Mouse (Mus musculus): ENCODE measurements at regions not wholly inside any gene's neighbourhood (a gene's known extent, or its start where the extent isn't known, plus 50 kb on each side); places are given as distances from the start of the nearest gene placed in this dataset.
A peak's percentile ranks its signal among the peaks of the same experiment; 100 is the strongest.

DNA sequence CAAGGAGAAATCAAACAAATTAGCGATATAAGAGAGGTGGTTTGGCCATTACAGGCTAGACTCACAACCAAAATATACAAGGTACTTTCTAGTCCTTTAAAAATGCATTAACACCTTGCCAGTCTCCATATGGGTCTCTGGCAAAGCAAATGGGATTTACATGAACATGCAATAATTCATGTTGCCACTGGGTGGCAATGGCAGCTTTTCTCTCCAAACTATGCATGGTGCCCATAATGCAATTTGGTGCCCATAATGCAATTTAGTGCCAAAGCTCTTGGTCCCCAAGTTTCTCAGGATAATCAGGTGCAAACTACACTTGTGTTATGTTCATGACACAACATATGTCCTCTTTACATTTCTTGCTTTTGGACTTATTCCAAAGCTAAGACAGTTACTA, 1126.9 kb upstream of the 4930412O13Rik start:
- peak; percentile 89 for TF ChIP-seq RAD21 (IDR thresholded peaks at IDR 0.05; ENCODE audit: low read depth, low read length)
- no peak for TF ChIP-seq POLR2A (IDR thresholded peaks at IDR 0.05; ENCODE audit: low read depth, low read length)
- TF ChIP-seq TBP (conservative IDR thresholded peaks at IDR 0.05; ENCODE audit: low read depth, low read length), result no peak
- 0 out of 2 replicates have a peak, but pooled peaks have one; percentile 15 for TF ChIP-seq ZC3H11A (IDR thresholded peaks at IDR 0.05; ENCODE audit: low read depth, low read length)
- peak; percentile 46 to 75 for TF ChIP-seq CTCF (conservative IDR thresholded peaks at IDR 0.05 in 1 of 2, IDR thresholded peaks at IDR 0.05 in 1 of 2; ENCODE audit: low read depth in 2 of 2, low read length in 2 of 2)
- TF ChIP-seq NRF1 (IDR thresholded peaks at IDR 0.05; ENCODE audit: low read depth, low read length), result no peak
- peak; percentile 75 for TF ChIP-seq SMC3 (IDR thresholded peaks at IDR 0.05; ENCODE audit: low read depth, low read length)
- Histone ChIP-seq H3K9ac (ENCODE audit: insufficient read depth, low read depth) (no peak overlapping the region), H3K79me2 (replicated peaks; ENCODE audit: control insufficient read depth, extremely low read depth, insufficient read depth, poor library complexity, severe bottlenecking) (no peaks in the 10 kb centered on the region), H3K4me3 (replicated peaks in 1 of 3; ENCODE audit: low read depth in 2 of 3, low read length in 2 of 3, poor library complexity in 1 of 3) (no peak overlapping the region), H3K4me1 (ENCODE audit: control insufficient read depth in 1 of 2, insufficient read depth in 2 of 2) (no peaks in the 10 kb centered on the region), H3K4me2 (ENCODE audit: insufficient read depth, low read depth, poor library complexity, severe bottlenecking) (no peak overlapping the region), H3K36me3 (replicated peaks in 1 of 2; ENCODE audit: control insufficient read depth in 1 of 2, insufficient read depth in 1 of 2, low read length in 1 of 2) (no peaks in the 10 kb centered on the region), H3K27me3 (replicated peaks) (no peaks in the 10 kb centered on the region), H3K9me3 (replicated peaks; ENCODE audit: low read length) (no peaks in the 10 kb centered on the region), H3K27ac (ENCODE audit: insufficient read depth, low read depth) (no peak overlapping the region)
- in situ Hi-C loops (cut with MboI; ENCODE audit: low pct_ligation_motif_present, low pct_unique_long_range_greater_than_20kb, low sequenced_read_pairs), result no loop called here
- DNase-seq (ENCODE audit: extremely low read depth), result peak; percentile 62
- dilution Hi-C loops (cut with MboI; ENCODE audit: extremely low pct_ligation_motif_present, extremely low pct_unique_long_range_greater_than_20kb, low sequenced_read_pairs), result no loop called here

DNA sequence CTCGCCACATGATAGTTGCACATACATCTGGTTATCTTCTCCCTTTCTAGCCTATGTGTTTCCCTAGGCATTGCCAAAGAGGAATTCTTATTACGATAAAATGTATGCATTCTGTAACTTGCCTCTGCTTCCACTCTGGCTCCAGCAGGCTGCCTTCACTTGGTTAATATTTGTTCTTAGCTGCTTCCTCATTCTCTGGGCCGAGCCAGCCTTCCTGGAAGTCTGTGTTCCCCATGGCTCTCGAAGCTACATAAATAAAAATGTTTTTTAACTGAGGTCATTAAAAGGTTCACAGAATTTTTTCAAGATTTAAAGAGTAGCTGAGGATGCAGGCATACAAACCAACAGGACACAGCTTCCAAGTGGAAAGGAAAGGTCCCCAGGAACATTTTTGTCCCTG, 1124.5 kb upstream of the 4930412O13Rik start:
- H3K27ac ChIP-seq (ENCODE audit: insufficient read depth, low read depth), result no peak overlapping the region
- H3K9ac ChIP-seq (ENCODE audit: insufficient read depth, low read depth), result no peak overlapping the region
- no peak for TF ChIP-seq USF2 (conservative IDR thresholded peaks at IDR 0.05; ENCODE audit: low read depth, low read length)
- no peak for TF ChIP-seq KAT2A (IDR thresholded peaks at IDR 0.05; ENCODE audit: insufficient replicate concordance, low read length)
- TF ChIP-seq USF1 (IDR thresholded peaks at IDR 0.05; ENCODE audit: low read depth, low read length), result no peak
- no peak for TF ChIP-seq HCFC1 (IDR thresholded peaks at IDR 0.05; ENCODE audit: low read depth, low read length)
- TF ChIP-seq POLR2AphosphoS2 (IDR thresholded peaks at IDR 0.05; ENCODE audit: low read depth, low read length), result no peak
- TF ChIP-seq JUND (conservative IDR thresholded peaks at IDR 0.05; ENCODE audit: low read depth, low read length), result no peak
- TF ChIP-seq E2F4 (IDR thresholded peaks at IDR 0.05; ENCODE audit: insufficient replicate concordance, low read depth, low read length), result no peak
- TF ChIP-seq CHD1 (IDR thresholded peaks at IDR 0.05; ENCODE audit: low read depth, low read length), result no peak
- TF ChIP-seq TCF12 (IDR thresholded peaks at IDR 0.05; ENCODE audit: low read depth, low read length), result no peak
- no peak for TF ChIP-seq ZKSCAN1 (IDR thresholded peaks at IDR 0.05; ENCODE audit: borderline replicate concordance, low read depth, low read length)
- TF ChIP-seq IRF4 (IDR thresholded peaks at IDR 0.05; ENCODE audit: low read depth, low read length), result no peak
- TF ChIP-seq CTCF (conservative IDR thresholded peaks at IDR 0.05 in 1 of 2, IDR thresholded peaks at IDR 0.05 in 1 of 2; ENCODE audit: low read depth in 2 of 2, low read length in 2 of 2), result no peak
- TF ChIP-seq MAZ (IDR thresholded peaks at IDR 0.05; ENCODE audit: low read depth, low read length), result no peak
- no peak for TF ChIP-seq NELFE (IDR thresholded peaks at IDR 0.05; ENCODE audit: low read depth, low read length)
- TF ChIP-seq PAX5 (IDR thresholded peaks at IDR 0.05; ENCODE audit: low read length), result no peak
- TF ChIP-seq MEF2A (IDR thresholded peaks at IDR 0.05; ENCODE audit: borderline replicate concordance, low read depth, low read length), result no peak
- TF ChIP-seq MAX (IDR thresholded peaks at IDR 0.05; ENCODE audit: low read length), result no peak
- TF ChIP-seq RCOR1 (conservative IDR thresholded peaks at IDR 0.05; ENCODE audit: low read depth, low read length), result no peak
- TF ChIP-seq MYC (IDR thresholded peaks at IDR 0.05; ENCODE audit: low read depth, low read length), result no peak
- no peak for DNase-seq (ENCODE audit: extremely low read depth)
- H3K4me2 ChIP-seq (ENCODE audit: insufficient read depth, low read depth, poor library complexity, severe bottlenecking), result no peak overlapping the region
- no peak overlapping the region for H3K4me3 ChIP-seq (replicated peaks in 1 of 3; ENCODE audit: low read depth in 2 of 3, low read length in 2 of 3, poor library complexity in 1 of 3)
- H3K79me2 ChIP-seq (replicated peaks; ENCODE audit: control insufficient read depth, extremely low read depth, insufficient read depth, poor library complexity, severe bottlenecking), result no peaks in the 10 kb centered on the region
- H3K36me3 ChIP-seq (replicated peaks in 1 of 2; ENCODE audit: control insufficient read depth in 1 of 2, insufficient read depth in 1 of 2, low read length in 1 of 2), result no peaks in the 10 kb centered on the region
- dilution Hi-C loops (cut with MboI; ENCODE audit: extremely low pct_ligation_motif_present, extremely low pct_unique_long_range_greater_than_20kb, low sequenced_read_pairs), result no loop called here
- H3K4me1 ChIP-seq (ENCODE audit: control insufficient read depth in 1 of 2, insufficient read depth in 2 of 2), result peaks cover 0 to 6% of the 10 kb centered on the region in 2 experiments; a peak in 1 of 4 replicates
- no peaks in the 10 kb centered on the region for H3K27me3 ChIP-seq (replicated peaks)
- in situ Hi-C loops (cut with MboI; ENCODE audit: low pct_ligation_motif_present, low pct_unique_long_range_greater_than_20kb, low sequenced_read_pairs), result no loop called here
- H3K9me3 ChIP-seq (replicated peaks; ENCODE audit: low read length), result no peaks in the 10 kb centered on the region

Data from CH12.LX (cell line).